Mouse (Mus musculus) kidney, adult 11 months (tissue): ENCODE data around the gene Abca6.
A peak's percentile ranks its signal among the peaks of the same experiment; 100 is the strongest.

Experiments used
- DNase-seq: peaks from one replicate; pipeline ENCODE4 v3.0.0; 2022

Gene Abca6

GRCm38 (mm10) chr11:110195310-110195709 is 56.3 kb downstream of the Abca6 start:
- no peak for DNase-seq

GRCm38 (mm10) chr11:110171212-110171611 is 80.4 kb downstream of the Abca6 start:
- no peak for DNase-seq

- DNase-seq = no peak
Measured at GRCm38 (mm10) chr11:110167459-110168251, 83.9 kb downstream of the Abca6 start, which contains the start of gene Abca9. TSS of gene Abca9 (minus strand) at chr11:110168196.

GRCm38 (mm10) chr11:110165822-110166221 is 85.8 kb downstream of the Abca6 start:
- no peak for DNase-seq

- no peak for DNase-seq
Measured at GRCm38 (mm10) chr11:110165409-110165808, 86.2 kb downstream of the Abca6 start.

- DNase-seq = no peak
Measured at GRCm38 (mm10) chr11:110157059-110157458, 94.5 kb downstream of the Abca6 start.

GRCm38 (mm10) chr11:110155985-110156384 is 95.6 kb downstream of the Abca6 start:
- DNase-seq = no peak

GRCm38 (mm10) chr11:110147640-110148039 is 103.9 kb downstream of the Abca6 start:
- DNase-seq = no peak

- peak; percentile 35 for DNase-seq
Measured at GRCm38 (mm10) chr11:110145421-110145820, 106.2 kb downstream of the Abca6 start.

GRCm38 (mm10) chr11:110130760-110131159 is 120.8 kb downstream of the Abca6 start:
- DNase-seq = no peak
